Mouse (Mus musculus) spleen, embryonic (tissue): ENCODE measurements at regions not wholly inside any gene's neighbourhood (a gene's known extent, or its start where the extent isn't known, plus 50 kb on each side); places are given as distances from the start of the nearest gene placed in this dataset.

Experiments used
- CTCF ChIA-PET: fragments of 350-600 bp; sonication (Branson Sonifier 250); formaldehyde crosslinking; loops from one replicate; lab custom pipeline; 2022; lab: Charles Lee

DNA sequence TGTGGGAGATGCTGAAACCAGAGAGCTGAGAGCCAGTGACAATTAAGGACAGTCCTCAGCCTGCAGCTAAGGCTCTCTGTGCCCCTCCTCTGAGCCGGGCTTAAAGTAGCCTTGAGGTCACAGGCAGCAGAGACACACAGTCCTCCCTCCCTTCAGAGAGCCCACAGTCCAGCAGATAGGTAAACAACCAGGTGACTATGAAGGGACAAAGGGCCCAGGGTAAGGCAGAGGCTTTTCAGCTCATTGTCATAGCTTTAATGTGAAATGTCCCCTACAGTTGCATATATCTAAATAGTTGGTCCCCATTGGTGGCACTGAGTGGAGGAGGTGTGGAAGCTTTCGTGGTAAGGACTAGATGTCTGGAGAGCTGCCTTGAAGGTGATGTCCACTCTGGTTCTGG, 88.5 kb downstream of the Rplp1 start:
- CTCF ChIA-PET = interaction anchor here (0.6 kb wide), 1 partner anchor 18 kb away, joined by 16 read pairs; no protein-coding TSS in a partner anchor

DNA sequence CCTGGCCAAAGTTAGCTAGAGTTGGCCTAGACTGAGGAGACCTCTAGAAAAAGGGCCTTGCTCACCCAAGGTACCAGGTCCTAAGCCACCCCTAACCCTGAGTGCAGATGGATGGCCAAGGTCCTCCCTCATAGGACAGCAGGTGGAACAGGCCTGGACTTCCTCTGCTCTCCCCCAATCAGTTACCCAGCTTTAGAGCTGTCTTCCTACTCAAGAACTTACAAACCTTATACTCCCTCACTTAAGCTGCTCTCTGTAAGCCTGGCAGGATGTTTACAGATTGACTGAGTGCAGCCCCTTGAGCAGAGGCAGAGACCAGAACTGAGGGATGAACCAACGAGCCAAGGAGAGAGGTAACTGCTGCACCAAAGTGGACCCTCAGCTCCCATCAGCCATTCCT, 94.5 kb downstream of the Rplp1 start:
- CTCF ChIA-PET = no interaction called here

DNA sequence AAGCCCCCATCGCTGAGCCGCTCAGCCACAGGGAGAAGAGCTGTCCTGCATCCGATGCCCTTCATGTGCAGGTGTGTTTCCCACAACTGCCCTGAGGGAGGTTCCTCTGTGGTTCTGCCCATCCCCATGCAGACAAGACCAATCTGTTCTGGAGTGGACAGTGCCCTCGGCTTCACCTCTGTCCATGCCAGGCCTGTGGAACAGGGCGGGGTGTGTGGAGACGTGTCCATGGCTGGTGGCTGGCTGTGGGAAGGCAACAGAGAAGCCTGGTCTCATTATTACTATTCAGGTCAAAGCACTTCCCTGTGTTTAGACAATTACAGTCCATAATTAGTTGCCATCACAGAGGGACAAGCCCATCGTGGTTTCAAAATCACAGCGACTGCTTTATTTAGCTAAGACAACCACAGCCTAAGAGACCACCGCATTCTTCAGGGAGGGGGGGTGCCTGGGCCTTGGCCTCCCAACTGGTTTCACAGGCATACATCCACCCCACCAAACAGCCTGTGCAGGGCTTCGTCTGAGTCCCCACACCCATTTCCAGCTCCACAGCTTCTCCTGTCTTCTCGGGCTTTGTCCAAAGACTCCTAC, 97.7 kb downstream of the Rplp1 start:
- CTCF ChIA-PET = no interaction called here

DNA sequence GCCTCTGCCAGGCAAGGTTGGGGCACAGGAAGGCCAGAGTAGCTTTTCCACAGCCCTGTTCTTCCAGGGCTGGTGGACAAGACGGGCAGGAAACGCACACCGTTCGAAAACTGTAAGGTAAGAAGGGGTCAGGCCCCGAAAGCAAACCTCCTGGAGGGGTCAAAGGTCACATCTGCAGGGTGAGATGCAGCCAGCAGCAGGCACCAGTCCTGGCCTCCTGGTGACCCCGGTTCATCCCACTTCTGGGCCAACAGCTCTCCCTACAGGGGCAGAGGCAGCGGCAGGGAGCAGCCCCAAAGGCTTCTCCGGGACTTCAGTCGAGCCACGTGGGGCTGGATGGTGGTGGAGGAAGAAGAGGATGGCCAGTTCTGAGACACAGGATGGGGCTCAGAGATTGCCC, 98.3 kb downstream of the Rplp1 start:
- CTCF ChIA-PET = no interaction called here

DNA sequence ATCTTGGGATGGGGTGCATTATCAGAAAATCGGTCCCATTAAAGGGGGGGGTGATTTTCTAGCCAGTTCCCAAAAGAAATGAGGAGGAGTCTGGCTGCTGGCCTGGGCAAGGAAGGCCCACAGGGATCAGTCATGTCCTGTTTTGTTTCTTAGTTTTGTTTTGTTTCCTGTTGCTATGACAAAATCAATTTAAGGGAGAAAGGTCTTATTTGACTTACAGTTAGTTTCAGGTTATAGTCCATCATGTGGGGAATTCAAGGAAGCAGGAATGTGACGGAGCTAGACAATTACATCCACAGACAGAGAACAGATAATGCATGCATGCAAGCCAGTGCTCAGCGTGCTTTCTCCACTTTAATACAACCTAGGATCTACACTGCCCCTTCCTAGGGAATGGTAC, 101.1 kb downstream of the Rplp1 start:
- CTCF ChIA-PET = no interaction called here

DNA sequence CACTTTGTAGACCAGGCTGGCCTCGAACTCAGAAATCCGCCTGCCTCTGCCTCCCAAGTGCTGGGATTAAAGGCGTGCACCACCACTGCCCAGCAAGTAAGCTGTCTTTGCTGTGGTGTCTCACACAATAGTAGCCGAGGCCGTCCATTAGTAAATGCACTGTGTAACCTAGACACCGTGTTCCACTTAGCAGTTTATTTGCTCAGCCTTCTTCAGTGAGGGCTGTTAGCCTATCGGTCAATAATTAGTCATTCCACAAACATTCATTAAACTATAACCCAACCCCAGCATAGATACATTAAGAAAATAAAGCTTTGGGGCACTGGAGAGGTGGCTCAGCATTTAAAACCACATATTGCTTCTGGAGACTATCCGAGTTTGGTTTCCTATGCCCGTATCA, 102.0 kb downstream of the Rplp1 start:
- CTCF ChIA-PET = interaction anchor here (0.5 to 0.6 kb wide), 2 partner anchors 9 to 1904 kb away, joined by 5 to 8 read pairs; no protein-coding TSS in a partner anchor

DNA sequence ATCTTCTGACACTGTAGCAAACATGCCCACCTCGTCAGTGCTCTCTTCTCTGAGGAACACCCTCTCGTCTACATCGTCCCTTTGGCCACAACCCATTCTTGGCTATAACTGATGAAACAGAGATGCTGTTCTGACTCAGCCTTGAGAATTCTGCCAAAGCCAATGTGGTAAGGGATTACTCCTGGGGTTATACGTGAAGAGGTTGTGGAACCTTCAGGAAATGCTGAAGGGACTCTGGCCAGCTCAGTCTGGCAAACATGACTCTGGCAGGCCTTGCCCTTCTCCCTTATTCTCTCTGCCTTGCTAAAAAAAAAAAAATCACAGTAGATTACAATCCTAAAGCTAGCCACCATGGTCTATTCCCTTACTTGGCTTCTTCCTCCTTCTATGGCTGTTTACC, 103.9 kb downstream of the Rplp1 start:
- CTCF ChIA-PET = interaction anchor here (0.7 kb wide), 1 partner anchor 48 kb away, joined by 3 read pairs; no protein-coding TSS in a partner anchor

DNA sequence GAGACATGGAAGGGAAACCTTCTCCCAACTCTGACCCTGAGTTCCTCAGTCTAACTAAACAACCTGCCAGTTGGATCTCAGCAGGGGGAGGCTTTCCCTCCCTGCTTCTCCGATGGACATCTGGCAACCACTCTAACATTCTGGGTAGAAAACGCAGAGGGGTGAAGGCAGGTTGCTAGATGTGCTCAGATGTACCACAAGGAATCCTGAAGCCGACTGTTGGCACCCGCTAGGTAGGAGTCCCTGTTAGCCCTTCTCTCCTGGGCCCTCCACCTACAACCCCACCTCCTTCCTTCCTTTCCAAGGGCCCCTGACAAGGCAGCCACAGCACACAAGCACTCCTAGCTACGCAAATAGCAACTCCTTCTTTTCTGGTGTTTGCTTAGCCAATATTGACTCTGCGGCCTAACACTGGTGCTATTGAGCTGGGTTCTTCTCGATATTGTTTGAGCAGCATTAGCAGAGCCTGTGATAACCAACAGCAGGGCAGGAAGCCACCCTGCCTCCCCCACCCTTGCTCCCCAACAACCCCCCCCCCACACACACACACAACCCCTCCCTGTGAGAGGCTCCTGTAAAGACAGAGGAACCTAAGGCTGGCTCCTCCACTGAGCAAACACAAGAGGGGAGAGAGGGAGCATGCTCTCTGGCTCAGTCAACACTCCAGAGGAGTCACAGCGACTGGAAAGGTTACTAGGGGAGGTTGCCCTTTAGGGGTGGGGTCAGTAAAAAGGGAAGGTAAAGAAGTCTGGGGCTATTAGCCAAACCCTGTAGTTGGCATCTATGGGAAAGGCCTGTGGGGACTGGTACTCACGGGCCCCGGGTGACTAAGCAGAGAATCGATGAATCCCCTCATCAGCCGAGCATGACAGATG, 105.8 kb downstream of the Rplp1 start:
- CTCF ChIA-PET = no interaction called here

DNA sequence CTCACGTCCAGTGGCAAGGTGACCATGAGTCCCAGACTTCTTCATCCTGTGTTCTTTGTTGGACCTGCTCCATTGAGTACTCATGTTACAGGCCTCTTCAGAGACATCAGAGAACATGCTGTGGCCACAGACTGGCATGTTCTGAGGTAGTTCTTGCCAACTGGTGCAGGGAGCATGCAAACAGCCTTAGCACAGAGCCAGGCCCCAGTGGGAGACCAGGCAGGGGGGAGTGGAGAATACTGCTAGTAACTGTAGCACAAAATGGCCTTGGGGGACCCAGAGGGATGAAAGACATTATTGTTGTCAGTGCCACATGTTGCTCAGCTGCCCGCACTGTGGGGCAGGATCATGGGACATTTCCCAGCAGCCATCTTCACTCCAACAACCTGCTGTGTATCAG, 108.4 kb downstream of the Rplp1 start:
- CTCF ChIA-PET = interaction anchor here (1.0 kb wide), 1 partner anchor 24 kb away, joined by 3 read pairs; no protein-coding TSS in a partner anchor

DNA sequence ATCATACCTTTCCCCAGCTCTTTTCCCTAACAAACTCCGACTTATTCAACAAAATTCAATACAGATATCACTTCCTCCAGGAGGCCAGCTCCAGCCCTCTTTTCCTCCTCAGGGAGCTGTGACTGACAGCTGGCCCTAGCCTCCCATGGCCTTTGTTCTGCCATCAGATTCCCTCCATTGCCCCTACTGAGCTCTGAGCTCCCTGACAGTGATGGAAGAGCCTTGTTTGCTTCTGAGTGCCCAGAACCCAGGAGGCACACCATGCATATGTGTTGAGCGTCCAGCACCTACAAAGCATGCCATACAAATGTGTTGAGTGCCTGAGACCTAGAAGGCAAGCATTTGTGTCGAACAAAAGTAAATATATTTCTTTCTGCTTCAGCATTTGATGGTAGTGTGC, 110.8 kb downstream of the Rplp1 start:
- CTCF ChIA-PET = no interaction called here

DNA sequence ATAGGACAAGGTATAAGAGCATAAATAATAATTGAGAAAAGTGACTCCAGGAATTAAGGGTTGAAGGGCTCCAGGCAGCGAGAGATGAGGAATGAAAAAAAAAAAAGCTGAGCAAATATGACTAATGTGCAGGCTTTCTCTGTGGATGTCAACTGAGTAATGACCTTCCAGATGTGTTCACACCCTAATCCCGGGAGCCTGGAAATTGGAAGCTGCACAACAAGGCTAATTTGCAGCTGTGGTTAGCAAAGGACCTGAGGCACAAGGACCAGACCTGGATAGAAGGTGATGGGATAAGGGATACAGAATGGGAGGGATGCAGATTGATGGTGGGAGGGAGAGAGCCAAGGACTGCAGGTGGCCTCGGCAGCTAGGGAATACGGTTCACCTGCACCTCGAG, 111.6 kb downstream of the Rplp1 start:
- CTCF ChIA-PET = interaction anchor here (0.6 to 0.7 kb wide), 2 partner anchors 195 to 474 kb away, joined by 3 read pairs; no protein-coding TSS in a partner anchor

DNA sequence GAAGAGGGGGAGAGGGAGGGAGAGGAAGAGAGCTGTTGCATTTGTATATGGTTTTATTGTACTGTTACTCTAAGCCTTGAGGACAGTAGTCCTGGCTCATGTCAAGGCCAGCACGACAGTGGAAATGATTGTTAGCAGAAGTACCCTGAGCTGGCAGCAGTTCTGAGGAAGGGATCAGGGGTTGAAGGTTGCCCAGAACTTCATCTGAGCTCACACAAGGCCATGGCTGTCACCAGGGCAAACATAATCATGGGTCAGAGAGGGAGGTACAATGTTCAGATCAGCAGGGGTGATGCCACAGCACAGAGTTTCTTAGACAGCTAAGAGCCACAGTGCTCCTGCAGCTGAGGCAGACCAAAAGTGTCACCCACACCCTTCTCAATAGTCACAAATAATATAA, 114.8 kb downstream of the Rplp1 start:
- CTCF ChIA-PET = no interaction called here

DNA sequence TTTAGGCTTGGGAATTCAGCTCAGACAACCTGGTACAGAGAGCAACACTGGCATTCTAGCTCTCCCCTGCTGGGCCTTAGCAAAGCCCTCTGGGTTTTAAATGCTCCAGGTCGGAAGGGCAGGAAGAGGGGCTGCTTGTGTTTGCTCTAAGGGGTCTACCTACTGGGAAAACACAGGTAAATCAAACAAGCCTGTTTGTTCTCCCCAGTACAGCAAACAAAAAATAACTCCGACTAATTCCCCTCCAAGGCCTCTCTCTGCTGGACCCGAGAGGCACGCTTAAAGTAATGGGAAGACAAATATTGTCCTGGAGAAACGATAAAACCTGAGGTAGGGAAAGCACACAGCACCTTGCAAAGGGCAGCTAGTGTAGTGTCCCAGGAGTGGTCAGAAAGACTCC, 118.4 kb downstream of the Rplp1 start:
- CTCF ChIA-PET = no interaction called here

DNA sequence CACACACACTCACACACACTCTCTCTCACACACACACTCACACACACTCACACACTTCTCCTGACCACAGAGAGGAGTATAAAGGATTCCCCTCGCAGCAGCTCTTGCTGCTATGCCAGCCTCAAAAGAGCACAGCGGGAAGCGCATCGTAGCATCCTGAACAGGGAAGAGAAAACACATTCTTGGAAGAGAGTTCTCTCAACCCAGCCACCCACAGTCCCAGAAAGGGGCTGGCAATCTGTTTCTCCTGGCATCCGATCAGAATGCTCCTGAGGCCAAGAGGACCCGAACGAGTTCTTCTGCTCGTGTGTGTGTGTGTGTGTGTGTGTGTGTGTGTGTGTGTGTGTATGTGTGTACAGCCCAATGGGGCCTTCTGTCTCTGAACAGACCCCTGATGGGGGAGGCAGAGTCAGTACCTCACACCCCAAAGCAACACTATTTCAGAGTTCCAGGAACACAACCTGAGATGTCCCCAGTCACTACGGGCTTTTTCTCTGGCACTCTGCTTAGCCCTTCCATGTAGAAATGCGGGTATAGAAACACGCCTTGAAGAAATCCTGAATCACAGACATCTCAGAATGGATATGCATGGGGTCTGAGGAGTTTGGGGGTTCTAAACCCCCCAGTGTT, 122.8 kb downstream of the Rplp1 start:
- CTCF ChIA-PET = interaction anchor here (0.6 kb wide), 1 partner anchor 596 kb away, joined by 3 read pairs; no protein-coding TSS in a partner anchor

DNA sequence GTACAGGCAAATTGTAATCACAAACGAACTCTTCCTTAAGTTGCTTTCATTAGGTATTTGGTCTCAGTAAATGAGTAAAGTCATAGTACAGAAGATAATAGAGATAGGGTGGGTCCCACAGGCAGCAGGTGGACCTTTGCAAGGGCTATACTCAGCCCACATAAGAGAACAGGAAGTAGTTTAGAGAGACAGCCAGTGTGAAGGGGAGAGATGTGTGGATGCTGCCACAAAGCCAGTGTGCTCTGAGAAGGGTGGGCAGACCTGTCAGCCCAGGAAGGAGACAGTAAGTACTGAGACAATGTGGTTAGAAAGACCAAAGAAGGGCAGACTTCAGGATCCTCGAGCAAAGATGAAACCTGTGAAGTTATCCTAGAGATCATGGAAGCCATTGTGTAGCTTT, 123.5 kb downstream of the Rplp1 start:
- CTCF ChIA-PET = no interaction called here

DNA sequence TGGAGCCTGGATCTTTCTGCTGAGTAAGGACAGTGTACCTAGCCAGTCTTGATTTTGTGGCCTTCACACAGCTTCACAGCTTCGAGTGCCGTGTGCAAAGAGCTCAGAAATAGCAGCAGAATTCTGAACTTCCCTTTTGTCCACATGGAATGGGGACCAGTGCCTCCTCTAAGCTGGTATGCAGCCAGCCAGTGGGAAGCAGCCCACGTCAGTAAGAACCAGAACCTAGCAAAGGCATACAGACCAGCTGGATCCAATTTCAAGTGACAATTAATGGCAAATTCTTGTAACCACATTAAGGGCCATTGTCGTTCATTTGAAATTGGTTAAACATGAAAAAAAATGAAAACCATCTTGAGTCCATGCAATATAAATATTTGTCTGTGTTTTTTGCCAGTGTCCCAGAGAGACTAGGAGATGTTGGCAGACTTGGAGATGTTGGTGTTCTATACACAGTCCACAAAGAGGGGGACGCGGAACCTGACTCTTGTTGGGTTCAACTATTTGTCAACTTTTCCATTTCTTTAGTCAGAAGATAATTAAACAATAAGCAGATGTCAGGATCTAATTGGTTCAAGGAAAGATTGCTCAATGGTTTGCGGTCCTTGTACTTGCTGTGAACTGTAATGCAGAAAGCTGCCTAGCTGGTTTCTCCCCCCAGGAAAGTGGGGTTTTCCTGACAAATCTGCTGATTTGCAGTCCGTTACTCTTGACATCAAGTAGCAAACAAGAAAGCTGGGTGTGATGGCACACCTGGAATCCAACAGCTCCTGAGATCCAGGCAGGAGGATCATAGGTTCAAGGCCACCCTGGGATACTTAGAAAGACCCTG, 125.1 kb downstream of the Rplp1 start:
- CTCF ChIA-PET = no interaction called here

DNA sequence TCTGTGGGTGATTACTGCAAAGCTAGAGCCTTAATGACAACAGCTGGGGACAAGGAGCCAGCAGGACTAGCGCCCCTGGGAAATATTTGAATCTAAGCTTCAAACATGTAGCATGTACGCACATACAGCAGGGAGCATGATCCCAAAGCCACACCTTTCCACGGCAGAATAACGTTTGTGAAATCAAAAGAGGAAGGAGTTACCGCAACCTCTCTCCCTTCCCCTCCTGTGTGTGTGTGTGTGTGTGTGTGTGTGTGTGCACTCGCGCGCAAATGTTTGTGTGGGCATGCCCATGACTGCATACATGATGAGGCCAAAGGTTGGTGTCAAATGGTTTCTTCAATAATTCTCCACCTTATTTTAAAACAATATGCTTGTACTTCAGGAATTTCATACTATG, 132.9 kb downstream of the Rplp1 start:
- CTCF ChIA-PET = no interaction called here

DNA sequence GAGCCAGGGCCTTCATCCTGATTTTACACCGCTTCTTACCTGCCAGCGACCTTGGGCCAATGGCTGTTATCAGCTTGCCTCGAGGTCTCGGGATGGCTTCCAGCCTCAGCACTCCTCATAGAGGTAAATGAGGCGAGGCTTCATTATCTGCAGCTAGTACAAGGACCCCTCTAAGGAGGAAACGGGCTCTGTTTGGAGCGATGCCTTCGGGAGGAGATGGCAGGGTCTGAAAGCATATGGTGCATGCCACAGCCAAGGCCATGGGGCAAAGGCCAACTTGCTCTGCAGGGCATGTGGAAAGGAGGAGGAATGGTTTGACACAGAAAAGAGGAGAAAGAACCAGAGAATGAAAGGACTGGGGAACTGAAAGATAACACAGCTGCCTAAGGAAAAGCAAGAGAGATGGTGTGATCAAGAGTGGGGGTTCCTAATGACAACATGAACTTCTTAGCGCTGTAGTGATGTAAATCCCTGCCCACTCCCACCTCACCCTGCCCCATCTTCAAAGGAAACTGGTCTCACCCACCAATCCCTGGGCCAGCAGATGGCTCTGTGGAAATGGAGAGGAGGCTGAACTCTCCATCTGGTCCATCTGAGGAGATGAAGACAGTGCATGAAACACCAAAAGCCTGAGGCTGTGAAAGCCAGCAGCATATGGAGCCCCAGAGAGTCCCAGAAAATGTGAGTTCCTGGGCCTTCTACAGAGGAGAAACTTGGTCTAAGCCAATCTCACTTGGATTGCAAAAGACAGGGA, 134.0 kb downstream of the Rplp1 start:
- CTCF ChIA-PET = no interaction called here

DNA sequence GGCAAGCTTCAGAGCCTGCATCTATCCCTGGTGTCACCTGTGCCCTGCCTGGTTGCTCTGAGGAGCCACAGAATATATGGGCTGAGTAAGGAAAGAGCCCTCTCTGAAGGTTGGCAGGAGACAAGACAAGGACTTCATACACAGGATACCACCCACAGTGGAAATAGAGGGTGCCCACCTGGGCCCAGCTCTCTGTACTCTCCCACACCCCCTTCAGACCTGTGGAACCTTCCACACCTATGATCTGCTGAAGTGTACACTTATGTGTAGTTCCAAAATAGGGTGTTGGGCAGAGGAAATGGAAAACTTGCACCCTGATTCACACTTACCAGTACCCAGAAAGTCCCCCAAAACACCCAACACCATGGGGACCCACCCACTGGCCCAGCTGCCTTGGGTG, 135.2 kb downstream of the Rplp1 start:
- CTCF ChIA-PET = no interaction called here

DNA sequence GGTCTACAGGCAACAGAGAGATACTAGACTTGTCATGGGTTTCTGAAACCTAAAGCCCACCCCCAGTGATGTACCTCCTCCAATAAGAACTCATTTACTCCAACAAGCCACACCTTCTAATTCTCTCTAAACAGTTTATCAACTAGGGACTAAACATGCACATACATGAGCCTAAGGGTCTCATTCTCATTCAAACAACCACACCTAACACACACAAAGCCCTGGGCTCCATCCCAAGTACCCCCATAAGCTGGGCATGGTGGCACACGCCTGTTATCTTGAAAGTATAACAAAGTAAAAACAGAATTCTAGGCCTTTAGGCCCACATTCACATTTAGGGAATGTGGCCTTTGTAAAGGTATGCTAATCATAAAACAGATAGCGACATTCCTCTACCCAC, 137.9 kb downstream of the Rplp1 start:
- CTCF ChIA-PET = no interaction called here
